Mouse (Mus musculus): ENCODE data around the gene Stx3. TPM values are rescaled to one million over a fixed set of nuclear protein-coding genes. Genes with fewer than 3 reads are reported as not detected.

The Stx3 gene
- total RNA-seq, 2 experiments from 2014 or later, result 28.5 to 30.4 TPM

DNA sequence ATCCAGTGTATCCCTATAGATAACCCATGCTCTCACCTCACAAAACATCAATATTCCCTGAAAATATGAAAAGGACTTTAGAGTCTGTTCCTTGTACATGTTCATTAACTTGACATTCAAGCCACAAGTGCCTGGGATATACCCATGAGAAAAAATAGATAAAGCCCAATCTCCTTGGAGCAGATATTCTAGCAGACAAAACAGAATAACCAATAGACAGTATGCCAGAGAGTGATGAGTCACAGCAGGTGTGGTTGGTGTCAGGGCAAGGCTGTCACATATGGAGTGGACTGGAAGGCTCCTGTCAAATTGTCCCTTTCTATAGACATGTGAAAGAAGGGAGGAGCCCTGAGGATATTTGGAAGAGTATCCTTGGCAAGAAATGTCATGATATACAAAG lies 73.5 kb downstream of the Stx3 start:
- no peak for ATAC-seq (ENCODE audit: poor library complexity, severe bottlenecking)

DNA sequence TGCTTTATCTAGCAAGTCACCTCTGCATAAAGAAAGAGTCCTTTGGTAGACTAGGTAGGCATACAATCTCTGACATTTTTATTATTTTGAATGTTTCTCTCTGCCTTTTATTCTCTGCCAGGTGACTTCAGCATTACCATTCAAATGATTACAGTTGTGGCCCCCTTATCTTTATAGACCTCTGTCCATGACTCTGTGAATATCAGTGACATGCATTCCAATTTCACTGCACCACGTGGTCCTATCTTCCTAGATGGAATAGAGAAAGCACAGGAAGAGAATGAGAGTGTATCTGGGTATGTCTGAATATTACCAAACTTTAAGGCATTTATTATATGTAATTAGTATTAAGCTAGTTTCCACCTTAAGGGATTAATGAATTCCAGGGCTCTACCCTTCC lies 82.7 kb downstream of the Stx3 start:
- ATAC-seq (ENCODE audit: poor library complexity, severe bottlenecking), result no peak

DNA sequence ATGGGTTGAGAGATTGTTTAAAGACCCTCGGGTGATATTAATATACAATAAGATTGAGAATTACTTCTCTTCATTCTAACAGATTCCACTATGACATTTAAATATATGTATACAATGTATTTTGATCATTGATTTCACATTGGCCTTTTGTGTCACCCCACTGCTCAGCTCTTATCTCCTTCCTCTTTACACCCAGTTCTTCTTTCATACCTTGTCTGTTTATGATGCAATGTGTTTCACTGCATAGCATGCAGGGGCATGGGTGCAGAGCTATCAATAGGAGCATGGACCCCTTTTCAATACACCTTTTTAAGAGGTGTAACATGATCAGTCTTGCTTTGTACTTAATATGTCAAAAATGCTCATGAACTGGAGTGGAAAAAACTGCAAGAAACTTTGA lies 88.9 kb downstream of the Stx3 start:
- ATAC-seq (ENCODE audit: poor library complexity, severe bottlenecking), result 0 out of 2 replicates have a peak, but pooled peaks have one; percentile 30

DNA sequence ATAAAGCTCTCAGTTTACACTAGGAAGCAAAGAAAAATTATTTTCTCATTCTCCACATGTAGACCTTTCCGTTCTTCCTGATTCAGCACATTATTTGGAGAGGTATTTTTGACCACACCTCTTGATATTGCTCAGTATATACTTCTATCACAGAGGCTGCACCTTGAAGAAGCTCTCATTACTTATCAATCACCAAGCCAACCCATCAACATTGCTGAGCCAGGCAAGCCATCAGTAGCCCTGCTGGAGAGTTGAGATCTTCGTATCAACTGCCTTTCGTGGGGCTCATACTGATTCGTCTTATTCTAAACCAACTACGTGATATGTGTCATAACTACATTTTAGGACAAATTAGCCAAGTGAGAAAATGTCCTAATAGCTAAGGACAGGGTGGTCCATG lies 91.9 kb downstream of the Stx3 start:
- no peak for ATAC-seq (ENCODE audit: poor library complexity, severe bottlenecking)

DNA sequence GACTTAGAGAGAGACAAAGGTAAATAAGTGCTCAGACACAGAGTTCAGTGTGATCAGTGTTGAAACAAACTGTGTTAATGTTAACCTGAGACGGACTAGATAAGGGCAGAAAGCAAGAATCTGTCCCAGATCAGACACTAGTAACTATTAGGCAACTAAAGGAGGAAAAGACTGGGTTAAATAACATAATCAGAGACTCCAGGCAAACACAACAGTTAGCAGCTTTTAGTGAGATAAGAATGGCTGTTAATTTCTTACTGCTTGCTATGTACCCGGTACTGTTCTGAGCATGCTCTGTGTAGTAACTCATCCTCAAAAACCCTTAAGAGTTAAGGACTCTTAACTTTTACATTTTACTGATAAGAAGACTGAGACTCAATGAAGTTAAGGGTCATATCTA lies 93.3 kb downstream of the Stx3 start:
- no peak for ATAC-seq (ENCODE audit: poor library complexity, severe bottlenecking)

Other genes with a start within 250 kb of the Stx3 start
- gene Ms4a6d, start 214.6 kb downstream of the Stx3 start, total RNA-seq (2015), result 62.8 and 76.5 TPM in 2 replicates
- gene Ms4a6d, start 214.6 kb downstream of the Stx3 start, total RNA-seq (2017), result 42.6 and 51.4 TPM in 2 replicates
- 47.4 and 50.5 TPM in 2 replicates for gene Ms4a2, start 195.7 kb downstream of the Stx3 start, total RNA-seq (2015)
- gene Ms4a2, start 195.7 kb downstream of the Stx3 start, total RNA-seq (2017), result 79.4 and 80.1 TPM in 2 replicates
- 42.5 and 48.3 TPM in 2 replicates for gene Ms4a3, start 178.6 kb downstream of the Stx3 start, total RNA-seq (2015)
- 29.5 and 38.1 TPM in 2 replicates for gene Ms4a3, start 178.6 kb downstream of the Stx3 start, total RNA-seq (2017)
- 0.51 TPM in 1 of 2 replicates, not detected in the other for gene Oosp2, start 158.8 kb downstream of the Stx3 start, total RNA-seq (2015)
- not detected in 2 replicates for gene Oosp2, start 158.8 kb downstream of the Stx3 start, total RNA-seq (2017)
- 0.16 and 0.67 TPM in 2 replicates for gene Oosp1, start 128.3 kb downstream of the Stx3 start, total RNA-seq (2015)
- 1.1 TPM in 1 of 2 replicates, not detected in the other for gene Oosp1, start 128.3 kb downstream of the Stx3 start, total RNA-seq (2017)
- gene Oosp3, start 122.3 kb downstream of the Stx3 start, total RNA-seq (2015), result not detected in 2 replicates
- gene Oosp3, start 122.3 kb downstream of the Stx3 start, total RNA-seq (2017), result not detected in 2 replicates
- gene Gif, start 71.8 kb downstream of the Stx3 start, total RNA-seq (2015), result not detected in 2 replicates
- gene Gif, start 71.8 kb downstream of the Stx3 start, total RNA-seq (2017), result not detected in 2 replicates
- 34.2 and 38.7 TPM in 2 replicates for gene Mrpl16, start 49.0 kb downstream of the Stx3 start, total RNA-seq (2015)
- 50.3 and 50.5 TPM in 2 replicates for gene Mrpl16, start 49.0 kb downstream of the Stx3 start, total RNA-seq (2017)
- gene Olfr1417, start 19.8 kb upstream of the Stx3 start, total RNA-seq (2015), result not detected in 2 replicates
- gene Olfr1417, start 19.8 kb upstream of the Stx3 start, total RNA-seq (2017), result not detected in 2 replicates
- gene Olfr1418, start 41.7 kb upstream of the Stx3 start, total RNA-seq (2015), result not detected in 2 replicates
- not detected in 2 replicates for gene Olfr1418, start 41.7 kb upstream of the Stx3 start, total RNA-seq (2017)
- not detected in 2 replicates for gene Olfr1419, start 55.7 kb upstream of the Stx3 start, total RNA-seq (2015)
- gene Olfr1419, start 55.7 kb upstream of the Stx3 start, total RNA-seq (2017), result not detected in 2 replicates
- gene Olfr1420, start 67.2 kb upstream of the Stx3 start, total RNA-seq (2015), result not detected in 2 replicates
- gene Olfr1420, start 67.2 kb upstream of the Stx3 start, total RNA-seq (2017), result not detected in 2 replicates
- gene Patl1, start 93.0 kb upstream of the Stx3 start, total RNA-seq (2015), result 45.5 and 48.7 TPM in 2 replicates
- 20.3 and 26.1 TPM in 2 replicates for gene Patl1, start 93.0 kb upstream of the Stx3 start, total RNA-seq (2017)
- 35.0 and 36.9 TPM in 2 replicates for gene Osbp, start 146.5 kb upstream of the Stx3 start, total RNA-seq (2015)
- gene Osbp, start 146.5 kb upstream of the Stx3 start, total RNA-seq (2017), result 42.6 and 43.3 TPM in 2 replicates
- 0.02 TPM in 1 of 2 replicates, not detected in the other for gene Olfr1423, start 221.9 kb upstream of the Stx3 start, total RNA-seq (2015)
- gene Olfr1423, start 221.9 kb upstream of the Stx3 start, total RNA-seq (2017), result not detected in 2 replicates
- not detected in 2 replicates for gene Olfr1424, start 243.3 kb upstream of the Stx3 start, total RNA-seq (2015)
- gene Olfr1424, start 243.3 kb upstream of the Stx3 start, total RNA-seq (2017), result not detected in 2 replicates

Measured in megakaryocyte, adult 5-6 weeks (primary cell).